Mouse (Mus musculus) E14TG2a.4 (cell line): Measurements from ENCODE around the gene Dbh.
A peak's percentile ranks its signal among the peaks of the same experiment; 100 is the strongest.

Experiments
- H3K27me3 ChIP-seq: 2 replicates; pipeline ENCODE4 v1.6.1; 2014; ENCODE audit warnings: low read length, control low read depth; ENCODE audit not compliant: insufficient read depth
- H3K36me3 ChIP-seq: 2 replicates; pipeline ENCODE4 v1.6.1; 2014; ENCODE audit warnings: low read length, control low read depth; ENCODE audit not compliant: insufficient read depth
- H3K4me1 ChIP-seq: replicated peaks from 2 replicates; pipeline ENCODE4 v1.6.1; 2014; ENCODE audit warnings: low read depth, low read length, control low read depth
- H3K4me3 ChIP-seq: replicated peaks from 2 replicates; pipeline ENCODE4 v1.5.1; 2014; ENCODE audit warnings: mild to moderate bottlenecking, low read length
- H3K9me3 ChIP-seq: 2 replicates; pipeline ENCODE4 v1.6.1; 2014; ENCODE audit warnings: low read length, control low read depth
- CTCF ChIP-seq: conservative IDR thresholded peaks from 2 replicates; pipeline ENCODE4 v1.5.1; 2014; ENCODE audit warnings: low read length
- NANOG ChIP-seq: IDR thresholded peaks from 2 replicates; pipeline ENCODE4 v1.6.1; 2014; ENCODE audit warnings: borderline replicate concordance, low read length, mixed read lengths
- POU5F1 ChIP-seq: IDR thresholded peaks from 2 replicates; pipeline ENCODE4 v1.6.1; 2014; ENCODE audit warnings: low read length, borderline replicate concordance

Dbh gene

GRCm38 (mm10) chr2:27164796-27165590 lies at the start of gene Dbh:
Dbh (plus strand) TSS chr2:27165233.
- H3K4me3 ChIP-seq, result no peak within 1 kb of the TSS
- no peaks in the 10 kb centered on the region; the same call in 1 of the 2 replicates for H3K27me3 ChIP-seq
- TF ChIP-seq POU5F1 (no peak), NANOG (no peak), CTCF (no peak)
- H3K9me3 ChIP-seq, result no peaks in the 10 kb centered on the region
- H3K4me1 ChIP-seq, result no peaks in the 10 kb centered on the region
- H3K36me3 ChIP-seq, result no peaks in the 10 kb centered on the region

GRCm38 (mm10) chr2:27118452-27118851 lies 46.6 kb upstream of the Dbh start:
- H3K9me3 ChIP-seq, result no peaks in the 10 kb centered on the region
- H3K36me3 ChIP-seq, result no peaks in the 10 kb centered on the region
- H3K4me3 ChIP-seq, result no peak overlapping the region
- H3K4me1 ChIP-seq, result peaks cover 23% of the 10 kb centered on the region
- peaks cover 4% of the 10 kb centered on the region; the same call in 1 of the 2 replicates for H3K27me3 ChIP-seq
- no peak for TF ChIP-seq CTCF
- TF ChIP-seq POU5F1, result no peak
- no peak for TF ChIP-seq NANOG

GRCm38 (mm10) chr2:27119766-27120165 lies 45.3 kb upstream of the Dbh start:
- Histone ChIP-seq H3K36me3 (no peaks in the 10 kb centered on the region), H3K9me3 (no peaks in the 10 kb centered on the region), H3K27me3 (peaks cover 8% of the 10 kb centered on the region; the same call in 1 of the 2 replicates), H3K4me1 (peaks cover 23% of the 10 kb centered on the region), H3K4me3 (no peak overlapping the region)
- TF ChIP-seq POU5F1 (no peak), CTCF (no peak), NANOG (no peak)

- peaks cover 23% of the 10 kb centered on the region for H3K4me1 ChIP-seq
Observed at GRCm38 (mm10) chr2:27120241-27120641, 44.8 kb upstream of the Dbh start.

GRCm38 (mm10) chr2:27121626-27122355 lies 43.2 kb upstream of the Dbh start:
- Histone ChIP-seq H3K4me3 (no peak overlapping the region), H3K4me1 (peaks cover 34% of the 10 kb centered on the region), H3K9me3 (no peaks in the 10 kb centered on the region), H3K36me3 (no peaks in the 10 kb centered on the region), H3K27me3 (peaks cover 8% of the 10 kb centered on the region; the same call in 1 of the 2 replicates)
- TF ChIP-seq NANOG (no peak), CTCF (no peak), POU5F1 (no peak)

More at GRCm38 (mm10) chr2:27120241-27120641, 44.8 kb upstream of the Dbh start:
- Histone ChIP-seq H3K4me3 (0 out of 2 replicates have a peak overlapping the region, but pooled peaks have one; percentile 7), H3K27me3 (peaks cover 8% of the 10 kb centered on the region; the same call in 1 of the 2 replicates), H3K36me3 (no peaks in the 10 kb centered on the region), H3K9me3 (no peaks in the 10 kb centered on the region)
- no peak for TF ChIP-seq NANOG
- TF ChIP-seq POU5F1, result no peak
- TF ChIP-seq CTCF, result no peak

- no peaks in the 10 kb centered on the region for H3K36me3 ChIP-seq
- TF ChIP-seq CTCF (no peak), POU5F1 (no peak), NANOG (no peak)
- H3K27me3 ChIP-seq, result peaks cover 8% of the 10 kb centered on the region; the same call in 1 of the 2 replicates
- H3K9me3 ChIP-seq, result no peaks in the 10 kb centered on the region
- H3K4me3 ChIP-seq, result no peak overlapping the region
- peaks cover 35% of the 10 kb centered on the region for H3K4me1 ChIP-seq
Observed at GRCm38 (mm10) chr2:27122578-27122977, 42.5 kb upstream of the Dbh start.

GRCm38 (mm10) chr2:27123121-27123520 lies 41.9 kb upstream of the Dbh start:
- Histone ChIP-seq H3K27me3 (peaks cover 8% of the 10 kb centered on the region; the same call in 1 of the 2 replicates), H3K36me3 (no peaks in the 10 kb centered on the region), H3K4me1 (peaks cover 35% of the 10 kb centered on the region), H3K4me3 (no peak overlapping the region), H3K9me3 (no peaks in the 10 kb centered on the region)
- no peak for TF ChIP-seq NANOG
- TF ChIP-seq CTCF, result no peak
- no peak for TF ChIP-seq POU5F1

GRCm38 (mm10) chr2:27125979-27126378 lies 39.1 kb upstream of the Dbh start:
- Histone ChIP-seq H3K27me3 (peaks cover 8% of the 10 kb centered on the region; the same call in 1 of the 2 replicates), H3K36me3 (no peaks in the 10 kb centered on the region), H3K9me3 (no peaks in the 10 kb centered on the region), H3K4me1 (peaks cover 30% of the 10 kb centered on the region), H3K4me3 (no peak overlapping the region)
- TF ChIP-seq CTCF, result peak; percentile 75
- TF ChIP-seq NANOG, result no peak
